Mouse (Mus musculus): ENCODE results near the gene Wt1. TPM values are rescaled to one million over a fixed set of nuclear protein-coding genes. Genes with fewer than 3 reads are reported as not detected.

The Wt1 gene
- polyA plus RNA-seq, 1 experiment from 2014 or later, result 6.6 TPM

GRCm38 (mm10) chr2:105143731-105144130 is 17.4 kb downstream of the Wt1 start:
- no peak overlapping the region for H3K4me2 ChIP-seq
- WGBS (ENCODE audit: insufficient replicate concordance), result 83% methylated on average over 14 of the region's 14 CpGs
- no peak overlapping the region for H3K9ac ChIP-seq
- H3K36me3 ChIP-seq, result no peaks in the 10 kb centered on the region
- no peak for ATAC-seq
- H3K27me3 ChIP-seq (replicated peaks), result peaks cover 17% of the 10 kb centered on the region; the same call in 1 of the 2 replicates
- H3K27ac ChIP-seq, result no peak overlapping the region
- H3K4me1 ChIP-seq, result no peaks in the 10 kb centered on the region
- no peak overlapping the region for H3K4me3 ChIP-seq
- H3K9me3 ChIP-seq (replicated peaks), result no peaks in the 10 kb centered on the region

GRCm38 (mm10) chr2:105151544-105151943 is 25.2 kb downstream of the Wt1 start:
- Histone ChIP-seq H3K27me3 (replicated peaks) (no peaks in the 10 kb centered on the region), H3K27ac (no peak overlapping the region), H3K9me3 (replicated peaks) (no peaks in the 10 kb centered on the region), H3K4me3 (no peak overlapping the region), H3K4me2 (no peak overlapping the region), H3K4me1 (no peaks in the 10 kb centered on the region), H3K9ac (no peak overlapping the region), H3K36me3 (no peaks in the 10 kb centered on the region)
- WGBS (ENCODE audit: insufficient replicate concordance), result 66% methylated on average over 5 of the region's 5 CpGs
- no peak for ATAC-seq

- WGBS (ENCODE audit: insufficient replicate concordance), result 59% methylated on average over 1 of the region's 1 CpGs
Measured at GRCm38 (mm10) chr2:105153046-105153445, 26.7 kb downstream of the Wt1 start.

GRCm38 (mm10) chr2:105160949-105161348 is 34.6 kb downstream of the Wt1 start:
- no peaks in the 10 kb centered on the region for H3K36me3 ChIP-seq
- no peaks in the 10 kb centered on the region for H3K4me1 ChIP-seq
- H3K9me3 ChIP-seq (replicated peaks), result no peaks in the 10 kb centered on the region
- no peak overlapping the region for H3K4me2 ChIP-seq
- 54% methylated on average over 2 of the region's 2 CpGs for WGBS (ENCODE audit: insufficient replicate concordance)
- no peak for ATAC-seq
- no peaks in the 10 kb centered on the region for H3K27me3 ChIP-seq (replicated peaks)
- no peak overlapping the region for H3K4me3 ChIP-seq
- no peak overlapping the region for H3K27ac ChIP-seq
- no peak overlapping the region for H3K9ac ChIP-seq

More at GRCm38 (mm10) chr2:105153046-105153445, 26.7 kb downstream of the Wt1 start:
- H3K36me3 ChIP-seq, result no peaks in the 10 kb centered on the region
- no peak for ATAC-seq
- H3K9me3 ChIP-seq (replicated peaks), result no peaks in the 10 kb centered on the region
- no peaks in the 10 kb centered on the region for H3K4me1 ChIP-seq
- no peak overlapping the region for H3K4me2 ChIP-seq
- H3K27ac ChIP-seq, result no peak overlapping the region
- no peak overlapping the region for H3K4me3 ChIP-seq
- no peak overlapping the region for H3K9ac ChIP-seq
- no peaks in the 10 kb centered on the region for H3K27me3 ChIP-seq (replicated peaks)

GRCm38 (mm10) chr2:105162763-105163162 is 36.4 kb downstream of the Wt1 start:
- Histone ChIP-seq H3K9me3 (replicated peaks) (no peaks in the 10 kb centered on the region), H3K27ac (no peak overlapping the region), H3K27me3 (replicated peaks) (no peaks in the 10 kb centered on the region), H3K4me1 (no peaks in the 10 kb centered on the region), H3K9ac (no peak overlapping the region), H3K4me2 (no peak overlapping the region), H3K4me3 (no peak overlapping the region), H3K36me3 (no peaks in the 10 kb centered on the region)
- ATAC-seq, result no peak
- WGBS (ENCODE audit: insufficient replicate concordance), result 11% methylated on average over 4 of the region's 4 CpGs

GRCm38 (mm10) chr2:105168137-105168536 is 41.8 kb downstream of the Wt1 start:
- Histone ChIP-seq H3K4me2 (no peak overlapping the region), H3K4me3 (no peak overlapping the region), H3K27ac (no peak overlapping the region), H3K4me1 (no peaks in the 10 kb centered on the region), H3K9me3 (replicated peaks) (no peaks in the 10 kb centered on the region), H3K9ac (no peak overlapping the region), H3K27me3 (replicated peaks) (no peaks in the 10 kb centered on the region), H3K36me3 (no peaks in the 10 kb centered on the region)
- no peak for ATAC-seq
- WGBS (ENCODE audit: insufficient replicate concordance), result 48% methylated on average over 3 of the region's 3 CpGs

GRCm38 (mm10) chr2:105174254-105174653 is 47.9 kb downstream of the Wt1 start:
- Histone ChIP-seq H3K27me3 (replicated peaks) (no peaks in the 10 kb centered on the region), H3K9ac (no peak overlapping the region), H3K4me3 (no peak overlapping the region), H3K4me2 (no peak overlapping the region), H3K9me3 (replicated peaks) (no peaks in the 10 kb centered on the region), H3K4me1 (no peaks in the 10 kb centered on the region), H3K27ac (no peak overlapping the region), H3K36me3 (no peaks in the 10 kb centered on the region)
- WGBS (ENCODE audit: insufficient replicate concordance), result 58% methylated on average over 2 of the region's 2 CpGs
- no peak for ATAC-seq

- Histone ChIP-seq H3K4me1 (no peaks in the 10 kb centered on the region), H3K9ac (no peak overlapping the region), H3K4me3 (no peak overlapping the region), H3K4me2 (no peak overlapping the region), H3K9me3 (replicated peaks) (no peaks in the 10 kb centered on the region), H3K27me3 (replicated peaks) (no peaks in the 10 kb centered on the region), H3K27ac (no peak overlapping the region), H3K36me3 (no peaks in the 10 kb centered on the region)
- WGBS (ENCODE audit: insufficient replicate concordance), result 74% methylated on average over 12 of the region's 12 CpGs
- no peak for ATAC-seq
Measured at GRCm38 (mm10) chr2:105178871-105179270, 52.5 kb downstream of the Wt1 start.

- Histone ChIP-seq H3K9me3 (replicated peaks) (no peaks in the 10 kb centered on the region), H3K4me1 (no peaks in the 10 kb centered on the region), H3K4me3 (no peak overlapping the region), H3K9ac (no peak overlapping the region), H3K27ac (no peak overlapping the region), H3K4me2 (no peak overlapping the region), H3K36me3 (no peaks in the 10 kb centered on the region), H3K27me3 (replicated peaks) (no peaks in the 10 kb centered on the region)
- WGBS (ENCODE audit: insufficient replicate concordance), result 40% methylated on average over 6 of the region's 6 CpGs
- no peak for ATAC-seq
Measured at GRCm38 (mm10) chr2:105182501-105182900, 56.2 kb downstream of the Wt1 start.

GRCm38 (mm10) chr2:105185140-105185539 is 58.8 kb downstream of the Wt1 start:
- Histone ChIP-seq H3K4me2 (no peak overlapping the region), H3K36me3 (no peaks in the 10 kb centered on the region), H3K9ac (no peak overlapping the region), H3K4me3 (no peak overlapping the region), H3K27ac (no peak overlapping the region), H3K4me1 (no peaks in the 10 kb centered on the region), H3K9me3 (replicated peaks) (no peaks in the 10 kb centered on the region), H3K27me3 (replicated peaks) (no peaks in the 10 kb centered on the region)
- ATAC-seq, result no peak
- WGBS (ENCODE audit: insufficient replicate concordance), result 54% methylated on average over 3 of the region's 3 CpGs

GRCm38 (mm10) chr2:105185768-105186529 is 59.6 kb downstream of the Wt1 start:
- H3K27ac ChIP-seq, result no peak overlapping the region
- H3K36me3 ChIP-seq, result no peaks in the 10 kb centered on the region
- H3K9ac ChIP-seq, result no peak overlapping the region
- WGBS (ENCODE audit: insufficient replicate concordance), result 64% methylated on average over 13 of the region's 13 CpGs
- H3K4me1 ChIP-seq, result no peaks in the 10 kb centered on the region
- H3K27me3 ChIP-seq (replicated peaks), result no peaks in the 10 kb centered on the region
- H3K4me2 ChIP-seq, result no peak overlapping the region
- no peak overlapping the region for H3K4me3 ChIP-seq
- no peaks in the 10 kb centered on the region for H3K9me3 ChIP-seq (replicated peaks)
- no peak for ATAC-seq

- H3K27me3 ChIP-seq (replicated peaks), result no peaks in the 10 kb centered on the region
- no peak for ATAC-seq
- H3K4me3 ChIP-seq, result no peak overlapping the region
- no peak overlapping the region for H3K27ac ChIP-seq
- H3K4me2 ChIP-seq, result no peak overlapping the region
- no peak overlapping the region for H3K9ac ChIP-seq
- H3K4me1 ChIP-seq, result no peaks in the 10 kb centered on the region
- WGBS (ENCODE audit: insufficient replicate concordance), result 63% methylated on average over 5 of the region's 5 CpGs
- H3K9me3 ChIP-seq (replicated peaks), result no peaks in the 10 kb centered on the region
- no peaks in the 10 kb centered on the region for H3K36me3 ChIP-seq
Measured at GRCm38 (mm10) chr2:105186591-105186990, 60.3 kb downstream of the Wt1 start.

- no peaks in the 10 kb centered on the region for H3K27me3 ChIP-seq (replicated peaks)
- WGBS (ENCODE audit: insufficient replicate concordance), result 74% methylated on average over 10 of the region's 10 CpGs
Measured at GRCm38 (mm10) chr2:105188182-105188581, 61.9 kb downstream of the Wt1 start.

More at GRCm38 (mm10) chr2:105188182-105188581, 61.9 kb downstream of the Wt1 start:
- no peak overlapping the region for H3K27ac ChIP-seq
- H3K36me3 ChIP-seq, result no peaks in the 10 kb centered on the region
- no peak overlapping the region for H3K9ac ChIP-seq
- H3K4me2 ChIP-seq, result no peak overlapping the region
- no peak overlapping the region for H3K4me3 ChIP-seq
- H3K9me3 ChIP-seq (replicated peaks), result no peaks in the 10 kb centered on the region
- H3K4me1 ChIP-seq, result no peaks in the 10 kb centered on the region
- no peak for ATAC-seq

Measured in liver, embryonic 12.5 days (tissue).